Mouse (Mus musculus) erythroblast, embryonic 14.5 days (primary cell): Measurements from ENCODE around the gene Grb14.

Experiments used
- GATA1 ChIP-seq: IDR thresholded peaks from 2 replicates; pipeline ENCODE4 v1.6.1; 2012; ENCODE audit warnings: low read length, inconsistent platforms, mixed read lengths
- TAL1 ChIP-seq: IDR thresholded peaks from 3 replicates; pipeline ENCODE4 v1.6.1; 2012; ENCODE audit warnings: low read length, inconsistent platforms, mixed read lengths

- TF ChIP-seq TAL1: no peak
- TF ChIP-seq GATA1: no peak
Observed at GRCm38 (mm10) chr2:65021691-65022362, 3.0 kb downstream of the Grb14 start.
